Mouse (Mus musculus) heart, embryonic 13.5 days (tissue): ENCODE results near the gene Entpd3. TPM values are rescaled to one million over a fixed set of nuclear protein-coding genes. Genes with fewer than 3 reads are reported as not detected.
"Not testable (repeated sequence)": the region's sequence is repeated elsewhere in the genome, so short reads cannot be mapped to it uniquely, and the experiment has no call there.

ENCODE experiments used
- ATAC-seq: fragments of 200-750 bp; cut with Nextera tagmentation; 2 replicates; pipeline ENCODE4 v1.8.0; 2017; ENCODE audit warnings: moderate TSS enrichment; ENCODE audit not compliant: insufficient number of reproducible peaks, low FRiP score, low TSS enrichment; ENCODE audit errors: extremely low read depth
- H3K27ac ChIP-seq: fragments of 300-500 bp; sonication (generic); replicated peaks from 2 replicates; pipeline ENCODE4 v1.5.1; 2015; ENCODE audit warnings: moderate library complexity, mild to moderate bottlenecking, inconsistent platforms
- H3K27me3 ChIP-seq: fragments of 300-500 bp; sonication (generic); replicated peaks from 2 replicates; pipeline ENCODE4 v1.6.1; 2015; ENCODE audit warnings: mild to moderate bottlenecking, inconsistent platforms
- H3K36me3 ChIP-seq: fragments of 300-500 bp; sonication (generic); 2 replicates; pipeline ENCODE4 v1.6.1; 2015; ENCODE audit warnings: mild to moderate bottlenecking, inconsistent platforms
- H3K4me1 ChIP-seq: fragments of 300-500 bp; sonication (generic); 2 replicates; pipeline ENCODE4 v1.6.1; 2015; ENCODE audit warnings: inconsistent platforms
- H3K4me2 ChIP-seq: fragments of 300-500 bp; sonication (generic); 2 replicates; pipeline ENCODE4 v1.6.1; 2015; ENCODE audit warnings: inconsistent platforms, mild to moderate bottlenecking, moderate library complexity
- H3K4me3 ChIP-seq: fragments of 300-500 bp; sonication (generic); 2 replicates; pipeline ENCODE4 v1.5.1; 2015; ENCODE audit warnings: moderate library complexity, mild to moderate bottlenecking, inconsistent platforms
- H3K9ac ChIP-seq: fragments of 300-500 bp; sonication (generic); 2 replicates; pipeline ENCODE4 v1.6.1; 2015; ENCODE audit warnings: inconsistent platforms, mild to moderate bottlenecking, moderate library complexity
- H3K9me3 ChIP-seq: fragments of 300-500 bp; sonication (generic); 2 replicates; pipeline ENCODE4 v1.6.1; 2016; ENCODE audit warnings: inconsistent platforms
- WGBS: fragments of 180-500 bp; shearing (Covaris S2); methylation state at CpG from one replicate; pipeline ENCODE4 v1.1.7; 2015; ENCODE audit warnings: mixed read lengths; 5-methylcytosine and 5-hydroxymethylcytosine counted together
- polyA plus RNA-seq: library from polyadenylated mRNA; unstranded; fragments of >200 nt; fragmentation: Nextera tagmentation; extraction: Ambion mirVana; gene quantifications from 2 replicates; pipeline ENCODE4 v1.2.1, GENCODE M21; 2015

The Entpd3 gene
- polyA plus RNA-seq, 1 experiment from 2014 or later = 0.40 TPM

DNA sequence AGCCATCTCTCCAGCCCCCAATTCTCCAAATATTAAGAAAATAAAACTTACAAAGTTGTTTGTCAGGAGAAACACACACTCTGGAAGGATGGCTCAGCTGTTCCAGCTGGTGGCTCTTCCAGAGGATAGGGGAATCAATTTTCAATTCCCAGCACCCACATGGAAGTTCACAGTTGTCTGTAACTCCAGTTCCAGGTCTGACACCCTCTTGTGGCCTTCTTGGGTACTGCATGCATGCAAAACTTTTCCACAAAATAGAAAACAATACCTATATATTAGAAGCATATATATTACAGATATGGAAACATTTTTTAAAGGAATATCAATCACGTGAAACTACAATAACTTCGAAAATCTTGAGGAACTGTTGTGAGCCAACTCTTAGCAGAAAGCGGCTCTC is 27.8 kb upstream of the Entpd3 start:
- ATAC-seq = no peak
- no peak overlapping the region for H3K4me3 ChIP-seq
- peaks cover 15% of the 10 kb centered on the region; the same call in 1 of the 2 replicates for H3K9me3 ChIP-seq
- 74% methylated on average over 3 of the region's 3 CpGs for WGBS
- no peaks in the 10 kb centered on the region for H3K4me1 ChIP-seq
- no peak overlapping the region for H3K9ac ChIP-seq
- no peak overlapping the region for H3K4me2 ChIP-seq
- no peaks in the 10 kb centered on the region for H3K27me3 ChIP-seq
- no peaks in the 10 kb centered on the region for H3K36me3 ChIP-seq
- no peak overlapping the region for H3K27ac ChIP-seq

DNA sequence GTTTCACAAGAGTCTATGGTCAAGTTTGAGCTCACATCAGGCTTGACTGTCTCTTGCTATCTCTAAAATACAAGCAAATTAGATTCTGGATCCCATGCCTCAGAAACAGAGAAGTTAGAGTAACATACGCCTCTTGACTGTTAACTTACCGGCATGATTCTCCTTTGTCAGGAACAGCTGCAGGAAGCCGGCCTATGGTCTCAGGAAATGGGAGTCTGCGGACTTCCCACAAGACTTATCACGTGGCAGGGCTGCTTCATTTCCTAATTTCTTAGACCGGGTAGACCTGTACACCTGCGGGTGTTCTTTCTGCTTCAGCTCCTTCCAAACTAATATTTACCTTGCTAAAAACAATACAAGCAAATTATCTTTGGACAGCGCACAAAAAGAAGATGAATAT is 22.9 kb upstream of the Entpd3 start:
- Histone ChIP-seq H3K4me2 (no peak overlapping the region), H3K36me3 (no peaks in the 10 kb centered on the region), H3K4me1 (no peaks in the 10 kb centered on the region), H3K27me3 (no peaks in the 10 kb centered on the region), H3K9ac (no peak overlapping the region), H3K27ac (no peak overlapping the region), H3K4me3 (no peak overlapping the region), H3K9me3 (0 out of 2 replicates have a peak, but pooled peaks cover 10% of the 10 kb centered on the region)
- 64% methylated on average over 8 of the region's 8 CpGs for WGBS
- ATAC-seq = no peak

DNA sequence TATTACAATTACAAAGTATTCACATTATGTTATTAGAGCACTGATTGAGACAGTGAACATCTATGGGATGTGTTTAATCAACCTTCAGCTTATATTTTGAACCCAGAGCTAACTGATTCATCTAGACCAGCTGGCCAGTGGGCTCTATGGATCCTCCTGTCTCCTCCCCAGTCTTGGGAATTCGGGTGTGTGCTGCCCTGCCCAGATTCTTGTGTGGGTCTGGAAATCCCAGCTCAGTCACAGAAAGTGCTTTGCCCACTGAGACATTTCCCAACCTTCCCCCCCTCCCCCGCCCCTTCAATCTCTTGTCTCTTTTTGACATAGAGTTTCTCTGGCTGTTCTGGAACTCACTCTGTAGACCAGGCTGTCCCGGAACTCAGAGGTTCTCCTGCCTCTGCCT is 20.7 kb upstream of the Entpd3 start:
- H3K27me3 ChIP-seq = no peaks in the 10 kb centered on the region
- H3K4me2 ChIP-seq = no peak overlapping the region
- H3K9me3 ChIP-seq = no peaks in the 10 kb centered on the region
- H3K4me3 ChIP-seq = no peak overlapping the region
- no peak overlapping the region for H3K9ac ChIP-seq
- ATAC-seq = no peak
- WGBS = 62% methylated on average over 3 of the region's 3 CpGs
- no peak overlapping the region for H3K27ac ChIP-seq
- no peaks in the 10 kb centered on the region for H3K36me3 ChIP-seq
- H3K4me1 ChIP-seq = no peaks in the 10 kb centered on the region

DNA sequence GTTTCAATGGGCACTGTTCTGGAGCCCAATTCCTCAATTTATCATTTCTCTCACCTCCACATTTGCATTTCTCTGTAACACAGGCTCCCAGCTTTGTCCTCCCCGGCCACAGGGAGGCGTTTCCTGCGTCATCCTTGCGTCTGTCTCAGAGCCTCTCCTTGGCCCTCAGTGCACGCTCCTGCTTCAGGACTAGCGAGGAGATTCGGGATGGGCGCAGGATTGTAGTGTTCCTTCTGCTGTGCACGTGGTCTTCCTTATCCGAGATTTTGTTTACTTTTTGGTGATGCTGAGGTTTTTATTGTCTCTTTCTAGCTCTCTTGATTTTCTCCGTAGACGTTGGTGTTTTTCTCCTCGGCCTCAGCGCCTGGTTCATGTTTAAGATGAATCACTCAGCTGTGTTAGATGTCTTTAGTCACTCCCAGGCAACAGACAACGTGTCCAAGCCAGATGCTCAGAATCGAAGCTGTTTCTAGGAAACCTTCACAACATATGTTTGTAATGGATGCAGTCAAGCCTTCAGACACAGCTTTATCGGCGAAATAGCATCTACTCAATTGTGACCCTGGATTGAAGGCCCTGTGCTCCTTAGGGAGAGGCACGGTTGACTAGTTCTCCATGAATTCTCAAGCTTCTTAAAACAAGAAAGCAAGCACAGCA is 20.0 kb upstream of the Entpd3 start:
- Histone ChIP-seq H3K4me2 (no peak overlapping the region), H3K4me1 (no peaks in the 10 kb centered on the region), H3K36me3 (no peaks in the 10 kb centered on the region), H3K9me3 (no peaks in the 10 kb centered on the region), H3K27me3 (no peaks in the 10 kb centered on the region), H3K27ac (no peak overlapping the region), H3K4me3 (no peak overlapping the region), H3K9ac (no peak overlapping the region)
- no peak for ATAC-seq
- WGBS = 59% methylated on average over 19 of the region's 19 CpGs

DNA sequence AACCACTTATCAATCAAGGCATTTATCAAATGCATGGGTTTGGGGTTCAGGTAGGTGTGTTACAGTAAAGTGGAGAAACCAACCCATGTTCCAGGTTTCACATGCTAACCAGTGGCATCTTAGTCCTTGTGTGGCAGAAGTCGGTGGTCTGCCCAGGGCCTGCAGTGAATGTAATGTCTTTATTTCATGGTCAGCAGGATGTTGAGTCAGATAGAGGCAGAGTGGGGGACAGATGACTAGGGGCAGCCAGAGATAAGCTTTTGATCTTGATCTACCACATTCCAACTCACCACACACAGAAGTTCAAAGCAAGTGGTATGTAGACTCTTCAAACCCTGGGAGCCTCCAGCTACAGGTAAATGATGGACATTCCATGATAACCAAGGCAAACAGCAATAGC is 18.5 kb upstream of the Entpd3 start:
- no peak for ATAC-seq
- WGBS = 75% methylated on average over 1 of the region's 1 CpGs
- Histone ChIP-seq H3K9me3 (no peaks in the 10 kb centered on the region), H3K4me1 (no peaks in the 10 kb centered on the region), H3K27ac (no peak overlapping the region), H3K36me3 (no peaks in the 10 kb centered on the region), H3K9ac (no peak overlapping the region), H3K4me2 (no peak overlapping the region), H3K27me3 (no peaks in the 10 kb centered on the region), H3K4me3 (no peak overlapping the region)

DNA sequence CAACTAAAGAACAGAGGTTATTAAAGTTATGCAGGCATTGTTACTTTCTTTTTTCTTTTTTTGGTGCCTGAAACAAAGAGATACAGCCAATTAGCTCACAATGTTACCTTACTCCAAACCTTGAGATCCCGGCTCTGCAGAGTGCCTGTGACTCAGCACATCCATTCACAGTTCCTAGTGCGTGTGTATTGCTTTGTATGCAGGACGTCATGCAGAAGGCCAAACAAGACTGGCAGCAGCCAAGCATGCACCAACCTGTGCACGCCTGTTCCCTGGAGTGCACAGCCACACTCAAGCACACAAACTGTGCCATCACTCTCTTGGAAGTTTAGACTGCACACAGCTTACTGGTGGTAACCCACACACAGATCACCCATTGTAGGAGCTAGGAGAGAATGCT is 12.3 kb upstream of the Entpd3 start:
- 70% methylated on average over 4 of the region's 4 CpGs for WGBS
- Histone ChIP-seq H3K27me3 (no peaks in the 10 kb centered on the region), H3K9me3 (no peaks in the 10 kb centered on the region), H3K27ac (no peak overlapping the region), H3K9ac (no peak overlapping the region), H3K4me1 (no peaks in the 10 kb centered on the region), H3K4me2 (no peak overlapping the region), H3K4me3 (no peak overlapping the region), H3K36me3 (no peaks in the 10 kb centered on the region)
- ATAC-seq = no peak

DNA sequence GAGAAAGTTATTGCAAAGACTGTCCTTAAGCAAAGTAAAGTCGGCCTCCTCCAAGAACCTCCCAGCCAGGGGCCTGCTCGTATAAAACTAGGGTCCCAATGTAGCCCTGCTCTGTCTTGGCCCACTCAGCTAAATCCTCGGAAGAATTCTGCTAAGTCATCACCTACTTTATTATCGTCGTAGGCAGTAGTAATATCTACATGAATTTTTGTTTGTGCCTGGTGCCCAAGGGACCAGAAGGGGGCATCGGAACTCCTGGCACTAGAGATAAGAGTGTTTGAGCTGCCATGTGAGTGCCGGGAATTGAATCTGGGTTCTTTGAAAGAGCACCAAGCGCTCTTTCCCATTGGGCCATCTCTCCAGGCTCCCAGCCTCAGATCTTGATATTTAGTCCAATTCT is 11.7 kb upstream of the Entpd3 start:
- ATAC-seq = no peak
- Histone ChIP-seq H3K4me2 (no peak overlapping the region), H3K27ac (no peak overlapping the region), H3K9ac (no peak overlapping the region), H3K9me3 (no peaks in the 10 kb centered on the region), H3K4me1 (no peaks in the 10 kb centered on the region), H3K36me3 (no peaks in the 10 kb centered on the region), H3K4me3 (no peak overlapping the region), H3K27me3 (no peaks in the 10 kb centered on the region)
- 83% methylated on average over 8 of the region's 8 CpGs for WGBS

DNA sequence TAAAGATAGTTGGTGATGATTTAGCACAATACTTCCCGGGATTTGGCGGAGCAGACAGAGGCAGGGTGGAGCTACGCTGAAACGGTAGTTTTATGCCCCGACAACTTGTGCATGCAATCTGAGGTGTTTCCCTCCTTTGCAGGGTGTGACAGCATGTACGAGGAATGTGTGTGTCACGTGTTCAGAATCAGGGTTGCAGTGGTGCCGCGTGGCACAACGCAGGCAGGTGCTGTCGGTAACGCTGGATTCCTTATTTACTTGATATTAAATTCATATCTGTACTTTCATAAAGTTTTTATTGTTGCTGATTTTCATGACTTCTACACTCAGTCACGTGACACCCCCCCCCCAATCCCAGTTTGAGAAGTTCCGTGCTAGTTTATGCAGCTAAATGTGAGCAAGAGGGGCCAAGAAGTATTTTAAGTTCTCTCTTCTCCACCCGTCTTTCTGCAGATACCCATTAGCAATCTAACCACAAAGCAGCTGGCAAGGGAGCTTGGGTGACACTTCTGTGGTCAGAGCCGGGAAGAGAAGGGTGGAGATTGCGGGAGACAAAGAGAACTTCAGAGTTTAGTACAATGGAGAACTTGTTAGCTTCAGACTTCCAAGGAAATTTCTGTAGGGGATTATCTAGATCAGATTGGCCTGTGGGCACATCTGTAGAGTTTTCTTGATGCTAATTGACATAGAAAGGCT is 10.7 kb upstream of the Entpd3 start:
- H3K27ac ChIP-seq = no peak overlapping the region
- H3K27me3 ChIP-seq = no peaks in the 10 kb centered on the region
- no peaks in the 10 kb centered on the region for H3K4me1 ChIP-seq
- no peaks in the 10 kb centered on the region for H3K9me3 ChIP-seq
- H3K9ac ChIP-seq = no peak overlapping the region
- H3K4me3 ChIP-seq = no peak overlapping the region
- ATAC-seq = no peak
- no peaks in the 10 kb centered on the region for H3K36me3 ChIP-seq
- WGBS = 80% methylated on average over 17 of the region's 17 CpGs
- no peak overlapping the region for H3K4me2 ChIP-seq

DNA sequence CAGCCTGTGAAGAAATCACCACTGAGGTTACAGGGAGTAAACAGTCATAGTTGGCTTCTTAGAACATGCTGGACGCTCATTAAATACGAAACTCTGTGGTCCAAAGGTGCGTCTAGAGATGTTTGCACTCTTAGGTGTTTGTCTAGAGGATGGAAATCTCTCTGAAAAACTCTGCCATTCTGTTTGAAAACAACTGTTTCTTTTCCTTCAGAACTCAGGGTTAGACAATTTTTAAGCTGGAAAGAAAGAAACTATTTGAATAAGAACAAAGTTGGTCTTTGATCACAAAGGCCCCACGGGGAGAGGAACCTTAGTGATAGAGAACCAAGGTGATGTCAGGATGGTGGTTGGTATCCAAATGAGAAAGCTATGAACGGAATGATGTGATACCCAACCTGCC is 9.1 kb upstream of the Entpd3 start:
- no peak overlapping the region for H3K27ac ChIP-seq
- no peak overlapping the region for H3K4me2 ChIP-seq
- no peak for ATAC-seq
- H3K27me3 ChIP-seq = no peaks in the 10 kb centered on the region
- WGBS = 81% methylated on average over 5 of the region's 5 CpGs
- H3K4me3 ChIP-seq = no peak overlapping the region
- H3K9ac ChIP-seq = no peak overlapping the region
- no peaks in the 10 kb centered on the region for H3K36me3 ChIP-seq
- H3K9me3 ChIP-seq = 0 out of 2 replicates have a peak, but pooled peaks cover 2% of the 10 kb centered on the region
- no peaks in the 10 kb centered on the region for H3K4me1 ChIP-seq

DNA sequence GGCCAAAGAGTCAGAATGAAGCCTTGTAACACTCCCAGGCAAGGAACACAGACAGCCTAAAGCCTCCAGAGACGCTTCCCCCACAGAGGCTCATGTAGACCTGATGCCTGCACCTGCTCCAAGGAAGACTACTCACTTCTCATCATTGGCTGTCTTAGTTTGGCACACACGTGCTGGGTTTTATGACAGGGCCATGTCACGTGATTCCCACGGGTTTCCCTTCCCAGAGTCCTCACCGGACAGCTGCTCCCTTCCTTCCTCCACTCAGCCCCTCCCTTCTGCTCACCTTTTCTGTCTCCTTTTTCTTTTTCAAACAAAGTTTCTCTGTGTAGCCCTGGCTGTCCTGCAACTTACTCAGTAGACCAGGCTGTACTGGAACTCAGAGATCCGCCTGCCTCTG is 7.6 kb upstream of the Entpd3 start:
- Histone ChIP-seq H3K4me3 (no peak overlapping the region), H3K9ac (no peak overlapping the region), H3K4me1 (no peaks in the 10 kb centered on the region), H3K4me2 (no peak overlapping the region), H3K36me3 (no peaks in the 10 kb centered on the region), H3K9me3 (0 out of 2 replicates have a peak, but pooled peaks cover 2% of the 10 kb centered on the region), H3K27me3 (peaks cover 5% of the 10 kb centered on the region; the same call in 1 of the 2 replicates), H3K27ac (no peak overlapping the region)
- WGBS = 83% methylated on average over 6 of the region's 6 CpGs
- no peak for ATAC-seq

DNA sequence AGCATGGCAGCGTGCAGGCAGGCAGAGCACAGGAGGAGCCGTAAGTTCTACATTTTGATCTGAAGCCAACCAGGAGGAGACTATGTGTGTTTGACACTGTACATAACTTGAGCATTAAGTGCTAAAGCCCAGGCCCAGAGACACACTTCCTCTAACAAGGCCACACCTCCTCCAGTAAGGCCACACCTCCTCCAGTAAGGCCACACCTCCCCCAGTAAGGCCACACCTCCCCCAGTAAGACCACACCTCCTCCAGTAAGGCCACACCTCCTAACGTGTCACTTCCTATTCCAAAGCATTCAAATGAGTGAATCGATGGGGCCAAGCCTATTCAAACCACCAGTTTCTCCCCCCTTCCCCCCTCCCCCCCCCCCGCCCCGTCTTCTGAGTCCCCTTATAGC is 6.9 kb upstream of the Entpd3 start:
- 78% methylated on average over 6 of the region's 6 CpGs for WGBS
- H3K9me3 ChIP-seq = 0 out of 2 replicates have a peak, but pooled peaks cover 2% of the 10 kb centered on the region
- no peak overlapping the region for H3K4me3 ChIP-seq
- H3K4me1 ChIP-seq = no peaks in the 10 kb centered on the region
- no peak overlapping the region for H3K27ac ChIP-seq
- H3K27me3 ChIP-seq = peaks cover 11% of the 10 kb centered on the region; the same call in 1 of the 2 replicates
- no peak for ATAC-seq
- H3K36me3 ChIP-seq = no peaks in the 10 kb centered on the region
- H3K4me2 ChIP-seq = no peak overlapping the region
- no peak overlapping the region for H3K9ac ChIP-seq

DNA sequence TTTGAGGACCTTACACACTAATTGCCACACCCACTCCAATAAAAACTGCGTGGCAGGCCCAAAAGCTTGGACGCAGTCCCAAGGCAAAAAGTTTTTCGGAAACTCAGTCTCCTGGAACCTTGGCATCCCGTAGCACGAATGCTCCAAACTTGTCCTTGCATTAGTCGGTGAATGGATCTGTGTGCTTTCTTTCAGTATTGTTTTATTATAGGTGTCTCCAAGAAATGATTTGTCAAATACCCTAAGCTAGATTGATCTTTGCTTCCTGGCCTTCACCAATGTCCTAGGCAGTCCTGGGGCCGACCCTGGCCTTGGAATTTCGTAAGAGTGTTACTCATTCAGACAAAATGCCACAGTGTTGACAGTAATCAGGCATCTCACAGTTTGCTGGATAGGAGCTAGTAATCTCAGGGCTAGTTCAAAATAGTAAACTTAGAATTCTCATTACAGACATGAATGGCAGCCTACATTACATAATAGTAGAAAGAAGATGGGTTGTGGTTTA is 6.1 kb upstream of the Entpd3 start:
- not testable (repeated sequence) for H3K27ac ChIP-seq, H3K4me3 ChIP-seq, H3K36me3 ChIP-seq, H3K4me1 ChIP-seq, H3K9me3 ChIP-seq, H3K9ac ChIP-seq, H3K4me2 ChIP-seq, ATAC-seq
- peaks cover 20% of the 10 kb centered on the region; the same call in 1 of the 2 replicates for H3K27me3 ChIP-seq
- 89% methylated on average over 8 of the region's 8 CpGs for WGBS
